Mouse (Mus musculus): ENCODE data around the gene Orai1. TPM values are rescaled to one million over a fixed set of nuclear protein-coding genes. Genes with fewer than 3 reads are reported as not detected.
A peak's percentile ranks its signal among the peaks of the same experiment; 100 is the strongest.
"Not testable (repeated sequence)": the region's sequence is repeated elsewhere in the genome, so short reads cannot be mapped to it uniquely, and the experiment has no call there.

Orai1 gene
- 36.6 and 38.4 TPM in 2 replicates for total RNA-seq (2017)

- peak; percentile 92 for ATAC-seq (ENCODE audit: extremely low read depth, insufficient number of reproducible peaks, low FRiP score, poor library complexity, severe bottlenecking)
Observed at GRCm38 (mm10) chr5:123014753-123015701, at the start of gene Orai1. Orai1 (plus strand) TSS chr5:123015074.

- ATAC-seq (ENCODE audit: extremely low read depth, insufficient number of reproducible peaks, low FRiP score, poor library complexity, severe bottlenecking): no peak
Observed at GRCm38 (mm10) chr5:122965427-122965826, 49.4 kb upstream of the Orai1 start.

GRCm38 (mm10) chr5:122968322-122968721 lies 46.6 kb upstream of the Orai1 start:
- peak; percentile 71 for ATAC-seq (ENCODE audit: extremely low read depth, insufficient number of reproducible peaks, low FRiP score, poor library complexity, severe bottlenecking)

- ATAC-seq (ENCODE audit: extremely low read depth, insufficient number of reproducible peaks, low FRiP score, poor library complexity, severe bottlenecking): no peak
Observed at GRCm38 (mm10) chr5:122970056-122970455, 44.8 kb upstream of the Orai1 start.

- no peak for ATAC-seq (ENCODE audit: extremely low read depth, insufficient number of reproducible peaks, low FRiP score, poor library complexity, severe bottlenecking)
Observed at GRCm38 (mm10) chr5:122971438-122971837, 43.4 kb upstream of the Orai1 start.

- ATAC-seq (ENCODE audit: extremely low read depth, insufficient number of reproducible peaks, low FRiP score, poor library complexity, severe bottlenecking): no peak
Observed at GRCm38 (mm10) chr5:122972116-122972515, 42.8 kb upstream of the Orai1 start.

GRCm38 (mm10) chr5:122974701-122975100 lies 40.2 kb upstream of the Orai1 start:
- not testable (repeated sequence) for ATAC-seq (ENCODE audit: extremely low read depth, insufficient number of reproducible peaks, low FRiP score, poor library complexity, severe bottlenecking)

GRCm38 (mm10) chr5:122978970-122979369 lies 35.9 kb upstream of the Orai1 start:
- ATAC-seq (ENCODE audit: extremely low read depth, insufficient number of reproducible peaks, low FRiP score, poor library complexity, severe bottlenecking): no peak

GRCm38 (mm10) chr5:122984483-122984882 lies 30.4 kb upstream of the Orai1 start:
- ATAC-seq (ENCODE audit: extremely low read depth, insufficient number of reproducible peaks, low FRiP score, poor library complexity, severe bottlenecking): no peak

GRCm38 (mm10) chr5:122985276-122985675 lies 29.6 kb upstream of the Orai1 start:
- ATAC-seq (ENCODE audit: extremely low read depth, insufficient number of reproducible peaks, low FRiP score, poor library complexity, severe bottlenecking): no peak

- ATAC-seq (ENCODE audit: extremely low read depth, insufficient number of reproducible peaks, low FRiP score, poor library complexity, severe bottlenecking): no peak
Observed at GRCm38 (mm10) chr5:122986091-122986493, 28.8 kb upstream of the Orai1 start.

- no peak for ATAC-seq (ENCODE audit: extremely low read depth, insufficient number of reproducible peaks, low FRiP score, poor library complexity, severe bottlenecking)
Observed at GRCm38 (mm10) chr5:122987211-122988020, 27.5 kb upstream of the Orai1 start.

GRCm38 (mm10) chr5:122988021-122988751 lies 26.7 kb upstream of the Orai1 start:
- no peak for ATAC-seq (ENCODE audit: extremely low read depth, insufficient number of reproducible peaks, low FRiP score, poor library complexity, severe bottlenecking)

GRCm38 (mm10) chr5:122989001-122989525 lies 25.8 kb upstream of the Orai1 start:
- peak; percentile 43; the same call in 1 of the 2 replicates for ATAC-seq (ENCODE audit: extremely low read depth, insufficient number of reproducible peaks, low FRiP score, poor library complexity, severe bottlenecking)

GRCm38 (mm10) chr5:122989551-122990330 lies 25.1 kb upstream of the Orai1 start, which contains the start of gene Kdm2b:
Kdm2b (minus strand) TSS chr5:122989823.
- no peak for ATAC-seq (ENCODE audit: extremely low read depth, insufficient number of reproducible peaks, low FRiP score, poor library complexity, severe bottlenecking)

- ATAC-seq (ENCODE audit: extremely low read depth, insufficient number of reproducible peaks, low FRiP score, poor library complexity, severe bottlenecking): peak; percentile 46
Observed at GRCm38 (mm10) chr5:122990411-122991160, 24.3 kb upstream of the Orai1 start.

GRCm38 (mm10) chr5:122991350-122992004 lies 23.4 kb upstream of the Orai1 start:
- no peak for ATAC-seq (ENCODE audit: extremely low read depth, insufficient number of reproducible peaks, low FRiP score, poor library complexity, severe bottlenecking)
